9 mouse cellular contexts compared by ENCODE assay signal in genomic region chr14:35358136-35358821, GRCm38 (mm10).
DNase-seq lines count a peak whose midpoint lies in the region; ATAC-seq and TF ChIP-seq lines count a peak whose summit lies in the region.
"Had no signal": no experiment of that assay in that cellular context is flagged by ENCODE, and none has a peak within 500 bp of the region (broad histone marks: within the 10 kb centered on the region; RNA-seq: fewer than 3 reads in every experiment).

No protein-coding gene starts in this region.

- H3K9ac ChIP-seq in lung, embryonic 14.5 days: no peak overlapping the region
- no peak overlapping the region for H3K9ac ChIP-seq in lung, postnatal 0 days (replicated peaks; ENCODE audit: low read depth)
- H3K9ac ChIP-seq: lung, embryonic 15.5 days had no signal

- H3K4me3 ChIP-seq in lung, embryonic 14.5 days (ENCODE audit: low read depth, low read length): no peak overlapping the region
- no peak overlapping the region for H3K4me3 ChIP-seq in lung, postnatal 0 days (ENCODE audit: low read depth, low read length)
- H3K4me3 ChIP-seq: lung, embryonic 15.5 days had no signal

- 38% methylated on average over 7 of the region's 7 CpGs for WGBS in lung, embryonic 14.5 days
- WGBS in lung, postnatal 0 days: 31% methylated on average over 7 of the region's 7 CpGs

- DNase-seq in frontal cortex, postnatal 14 days (ENCODE audit: low spot score in 2 of 2): no peak
- DNase-seq in lung, embryonic 14.5 days: peak; percentile 66
- DNase-seq in lung, postnatal 0 days (ENCODE audit: low spot score): no peak
- DNase-seq in gastrocnemius, postnatal 10 days: peak; percentile 57
- peak; percentile 30 for DNase-seq in ovary, postnatal 10 days (ENCODE audit: low spot score)
- DNase-seq in B cell, adult 2 months: no peak

- no peaks in the 10 kb centered on the region for H3K36me3 ChIP-seq in lung, embryonic 14.5 days (ENCODE audit: insufficient read depth)
- no peaks in the 10 kb centered on the region for H3K36me3 ChIP-seq in lung, postnatal 0 days (ENCODE audit: insufficient read depth, low read length)
- H3K36me3 ChIP-seq: lung, embryonic 15.5 days had no signal

- H3K4me2 ChIP-seq in lung, embryonic 14.5 days: no peak overlapping the region
- no peak overlapping the region for H3K4me2 ChIP-seq in lung, postnatal 0 days (replicated peaks; ENCODE audit: low read depth, low read length)
- H3K4me2 ChIP-seq: lung, embryonic 15.5 days had no signal

- no peaks in the 10 kb centered on the region for H3K27me3 ChIP-seq in lung, embryonic 14.5 days (ENCODE audit: insufficient read depth, low read length)
- no peaks in the 10 kb centered on the region for H3K27me3 ChIP-seq in lung, postnatal 0 days (replicated peaks; ENCODE audit: insufficient read depth, low read length)
- H3K27me3 ChIP-seq: lung, embryonic 15.5 days had no signal

- H3K4me1 ChIP-seq in lung, embryonic 14.5 days (ENCODE audit: insufficient read depth): no peaks in the 10 kb centered on the region
- H3K4me1 ChIP-seq in lung, postnatal 0 days (ENCODE audit: insufficient read depth, low read depth, low read length): no peaks in the 10 kb centered on the region
- H3K4me1 ChIP-seq: lung, embryonic 15.5 days had no signal

- TF ChIP-seq CTCF in lung, embryonic 14.5 days (IDR thresholded peaks at IDR 0.05; ENCODE audit: low read depth): no peak
- no peak for TF ChIP-seq CTCF in lung, postnatal 0 days (IDR thresholded peaks at IDR 0.05)

- TF ChIP-seq EP300 in lung, postnatal 0 days (IDR thresholded peaks at IDR 0.05): no peak

- ATAC-seq in frontal cortex, adult (ENCODE audit: low TSS enrichment): peak; percentile 83
- no peak; the same call in 1 of the 2 replicates for ATAC-seq in lung, embryonic 14.5 days (ENCODE audit: insufficient read depth)
- no peak for ATAC-seq in lung, postnatal 0 days
- no peak for ATAC-seq in megakaryocyte-erythroid progenitor cell, adult 5-6 weeks (replicated peaks; ENCODE audit: low FRiP score, low TSS enrichment, poor library complexity, severe bottlenecking)

- H3K9me3 ChIP-seq in lung, embryonic 14.5 days (ENCODE audit: low read depth, low read length): no peaks in the 10 kb centered on the region
- no peaks in the 10 kb centered on the region for H3K9me3 ChIP-seq in lung, postnatal 0 days (ENCODE audit: low read length)
- H3K9me3 ChIP-seq: lung, embryonic 15.5 days had no signal

- H3K27ac ChIP-seq in lung, embryonic 14.5 days (ENCODE audit: low read depth): no peak overlapping the region
- no peak overlapping the region for H3K27ac ChIP-seq in lung, postnatal 0 days (ENCODE audit: low read length)
- H3K27ac ChIP-seq: lung, embryonic 15.5 days had no signal

Comparison
In these comparisons a context has a peak if more than half of its experiments do, and no peak if none do; other contexts are left out.
1. DNase-seq: peak in lung, embryonic 14.5 days (single experiment), gastrocnemius, postnatal 10 days (single experiment) and ovary, postnatal 10 days (single experiment); none in frontal cortex, postnatal 14 days (0 of 2), lung, postnatal 0 days (single experiment) and B cell, adult 2 months (0 of 2).